Mouse (Mus musculus) v-Abl transformed pro-B cells (cell line): ENCODE results near the gene Ganab.

Experiments
- in situ Hi-C, 2 experiments: fragments of 400-800 bp; cut with MboI; formaldehyde crosslinking; loops; one replicate each; pipeline ENCODE4 v1.15.1; 2025; ENCODE audit not compliant: unreplicated experiment in 2 of 2

Gene Ganab

GRCm38 (mm10) chr19:8952241-8952640 is 54.4 kb downstream of the Ganab start:
- in situ Hi-C loops: loop anchor here in 1 of 2 experiments (25.0 kb wide), 1 partner anchor 90 kb away; the partner anchor contains the start of genes Lrrn4cl and Ubxn1

GRCm38 (mm10) chr19:8953135-8954039 is 55.5 kb downstream of the Ganab start, which contains the start of gene Tut1:
TSS of gene Tut1 (plus strand) at chr19:8953847.
- in situ Hi-C loops: loop anchor here in 1 of 2 experiments (25.0 kb wide), 1 partner anchor 91 kb away; the partner anchor contains the start of genes Lrrn4cl and Ubxn1

- in situ Hi-C loops: loop anchor here in 1 of 2 experiments (25.0 kb wide), 1 partner anchor 92 kb away; the partner anchor contains the start of genes Lrrn4cl and Ubxn1
These were observed 56.3 kb downstream of the Ganab start for GRCm38 (mm10) chr19:8954171-8954570.

GRCm38 (mm10) chr19:8962256-8962655 is 64.4 kb downstream of the Ganab start:
- in situ Hi-C loops: loop anchor here (5.0 to 25.0 kb wide), 2 partner anchors 80 to 100 kb away; partner anchors contain the start of genes Gm49403 (in 1 of the 2), Lbhd1 (in 1 of the 2), Lrrn4cl (in 1 of the 2) and Ubxn1 (in 1 of the 2)

GRCm38 (mm10) chr19:8965075-8965474 is 67.2 kb downstream of the Ganab start:
- in situ Hi-C loops: loop anchor here in 1 of 2 experiments (25.0 kb wide), 1 partner anchor 103 kb away; the partner anchor contains the start of genes Lrrn4cl and Ubxn1

- in situ Hi-C loops: loop anchor here in 1 of 2 experiments (25.0 kb wide), 1 partner anchor 103 kb away; the partner anchor contains the start of genes Lrrn4cl and Ubxn1
These were observed 67.9 kb downstream of the Ganab start for GRCm38 (mm10) chr19:8965771-8966170.

- in situ Hi-C loops: loop anchor here in 1 of 2 experiments (25.0 kb wide), 1 partner anchor 104 kb away; the partner anchor contains the start of genes Lrrn4cl and Ubxn1
These were observed 68.3 kb downstream of the Ganab start for GRCm38 (mm10) chr19:8966198-8966589.
